Mouse (Mus musculus) heart, embryonic 11.5 days (tissue): Measurements from ENCODE around the gene Cdc20b. TPM values are rescaled to one million over a fixed set of nuclear protein-coding genes. Genes with fewer than 3 reads are reported as not detected.

Experiments used
- ATAC-seq: fragments of 200-750 bp; cut with Nextera tagmentation; replicated peaks from 2 replicates; pipeline ENCODE4 v1.8.0; 2017; ENCODE audit warnings: moderate library complexity; ENCODE audit not compliant: insufficient number of reproducible peaks, low FRiP score, low TSS enrichment
- H3K27ac ChIP-seq: fragments of 300-500 bp; sonication (generic); 2 replicates; pipeline ENCODE4 v1.5.1; 2014; ENCODE audit warnings: mild to moderate bottlenecking, low read depth, low read length
- H3K27me3 ChIP-seq: fragments of 300-500 bp; sonication (generic); 2 replicates; pipeline ENCODE4 v1.6.1; 2014; ENCODE audit warnings: mild to moderate bottlenecking, low read length, mixed read lengths; ENCODE audit not compliant: control insufficient read depth, insufficient read depth
- H3K36me3 ChIP-seq: fragments of 300-500 bp; sonication (generic); 2 replicates; pipeline ENCODE4 v1.6.1; 2014; ENCODE audit warnings: mild to moderate bottlenecking, low read length, moderate library complexity, mixed read lengths; ENCODE audit not compliant: control insufficient read depth, insufficient read depth
- H3K4me1 ChIP-seq: fragments of 300-500 bp; sonication (generic); 2 replicates; pipeline ENCODE4 v1.6.1; 2014; ENCODE audit warnings: low read length; ENCODE audit not compliant: control insufficient read depth, insufficient read depth
- H3K4me2 ChIP-seq: fragments of 300-500 bp; sonication (generic); 2 replicates; pipeline ENCODE4 v1.6.1; 2014; ENCODE audit warnings: mild to moderate bottlenecking, moderate library complexity
- H3K4me3 ChIP-seq: fragments of 300-500 bp; sonication (generic); 2 replicates; pipeline ENCODE4 v1.5.1; 2014; ENCODE audit warnings: low read depth, low read length
- H3K9ac ChIP-seq: fragments of 300-500 bp; sonication (generic); 2 replicates; pipeline ENCODE4 v1.6.1; 2014; ENCODE audit warnings: mild to moderate bottlenecking, low read depth, low read length, moderate library complexity
- H3K9me3 ChIP-seq: fragments of 300-500 bp; sonication (generic); replicated peaks from 2 replicates; pipeline ENCODE4 v1.6.1; 2016; ENCODE audit warnings: low read length; ENCODE audit not compliant: control insufficient read depth
- WGBS: fragments of 180-500 bp; shearing (Covaris S2); extraction: QIAGEN DNeasy Blood & Tissue Kit; methylation state at CpG from one replicate; pipeline ENCODE4 v1.1.7; 2014; ENCODE audit not compliant: insufficient replicate concordance; 5-methylcytosine and 5-hydroxymethylcytosine counted together
- polyA plus RNA-seq: library from polyadenylated mRNA; unstranded; fragments of >200 nt; fragmentation: Nextera tagmentation; extraction: Ambion mirVana; gene quantifications from 2 replicates; pipeline ENCODE4 v1.2.1, GENCODE M21; 2014

Cdc20b gene
- polyA plus RNA-seq, 1 experiment from 2014 or later, result 0.14 TPM

GRCm38 (mm10) chr13:113061746-113062145, 26.8 kb downstream of the Cdc20b start:
- WGBS, result 76% methylated on average over 6 of the region's 6 CpGs
- no peaks in the 10 kb centered on the region for H3K27me3 ChIP-seq
- no peaks in the 10 kb centered on the region for H3K36me3 ChIP-seq
- no peak overlapping the region for H3K4me2 ChIP-seq
- H3K4me1 ChIP-seq, result no peaks in the 10 kb centered on the region
- H3K9me3 ChIP-seq, result no peaks in the 10 kb centered on the region
- H3K9ac ChIP-seq, result no peak overlapping the region
- H3K4me3 ChIP-seq, result no peak overlapping the region
- H3K27ac ChIP-seq, result no peak overlapping the region
- ATAC-seq, result no peak

GRCm38 (mm10) chr13:113064542-113064941, 29.6 kb downstream of the Cdc20b start:
- Histone ChIP-seq H3K9me3 (no peaks in the 10 kb centered on the region), H3K27me3 (no peaks in the 10 kb centered on the region), H3K4me3 (no peak overlapping the region), H3K9ac (no peak overlapping the region), H3K4me1 (no peaks in the 10 kb centered on the region), H3K36me3 (no peaks in the 10 kb centered on the region), H3K27ac (no peak overlapping the region), H3K4me2 (no peak overlapping the region)
- 84% methylated on average over 9 of the region's 9 CpGs for WGBS
- no peak for ATAC-seq

DNA sequence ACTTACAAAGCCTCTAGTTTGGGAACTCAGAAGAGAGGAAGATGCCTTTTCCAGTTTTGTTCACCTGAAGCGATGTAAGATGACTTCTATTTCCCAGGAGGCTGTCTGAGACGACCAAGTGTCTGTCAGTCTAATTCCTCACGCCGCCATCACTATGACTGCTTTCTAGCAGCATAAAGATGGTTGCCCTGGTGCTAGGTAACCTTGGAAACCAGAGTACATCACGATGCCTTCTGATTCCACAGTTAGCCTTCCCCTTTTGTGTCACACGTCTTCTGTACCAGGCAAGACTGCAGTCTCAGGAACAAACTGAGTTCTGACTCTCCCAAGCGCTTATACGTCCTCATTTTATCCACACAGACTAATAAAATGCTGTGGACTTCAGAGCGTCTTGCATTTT, 44.1 kb downstream of the Cdc20b start:
- Histone ChIP-seq H3K9me3 (no peaks in the 10 kb centered on the region), H3K4me1 (no peaks in the 10 kb centered on the region), H3K36me3 (no peaks in the 10 kb centered on the region), H3K4me3 (no peak overlapping the region), H3K27me3 (no peaks in the 10 kb centered on the region), H3K27ac (no peak overlapping the region), H3K9ac (no peak overlapping the region), H3K4me2 (no peak overlapping the region)
- no peak for ATAC-seq
- WGBS, result 84% methylated on average over 9 of the region's 9 CpGs

GRCm38 (mm10) chr13:113082101-113082500, 47.2 kb downstream of the Cdc20b start:
- Histone ChIP-seq H3K9ac (no peak overlapping the region), H3K27ac (no peak overlapping the region), H3K27me3 (no peaks in the 10 kb centered on the region), H3K36me3 (no peaks in the 10 kb centered on the region), H3K4me2 (no peak overlapping the region), H3K4me3 (no peak overlapping the region), H3K4me1 (0 out of 2 replicates have a peak, but pooled peaks cover 6% of the 10 kb centered on the region), H3K9me3 (no peaks in the 10 kb centered on the region)
- 61% methylated on average over 1 of the region's 1 CpGs for WGBS
- ATAC-seq, result no peak

GRCm38 (mm10) chr13:113084732-113085131, 49.8 kb downstream of the Cdc20b start:
- Histone ChIP-seq H3K4me3 (no peak overlapping the region), H3K4me2 (no peak overlapping the region), H3K27me3 (no peaks in the 10 kb centered on the region), H3K9me3 (no peaks in the 10 kb centered on the region), H3K36me3 (no peaks in the 10 kb centered on the region), H3K27ac (no peak overlapping the region), H3K4me1 (0 out of 2 replicates have a peak, but pooled peaks cover 6% of the 10 kb centered on the region), H3K9ac (no peak overlapping the region)
- no peak for ATAC-seq
- WGBS, result 13% methylated on average over 5 of the region's 5 CpGs

DNA sequence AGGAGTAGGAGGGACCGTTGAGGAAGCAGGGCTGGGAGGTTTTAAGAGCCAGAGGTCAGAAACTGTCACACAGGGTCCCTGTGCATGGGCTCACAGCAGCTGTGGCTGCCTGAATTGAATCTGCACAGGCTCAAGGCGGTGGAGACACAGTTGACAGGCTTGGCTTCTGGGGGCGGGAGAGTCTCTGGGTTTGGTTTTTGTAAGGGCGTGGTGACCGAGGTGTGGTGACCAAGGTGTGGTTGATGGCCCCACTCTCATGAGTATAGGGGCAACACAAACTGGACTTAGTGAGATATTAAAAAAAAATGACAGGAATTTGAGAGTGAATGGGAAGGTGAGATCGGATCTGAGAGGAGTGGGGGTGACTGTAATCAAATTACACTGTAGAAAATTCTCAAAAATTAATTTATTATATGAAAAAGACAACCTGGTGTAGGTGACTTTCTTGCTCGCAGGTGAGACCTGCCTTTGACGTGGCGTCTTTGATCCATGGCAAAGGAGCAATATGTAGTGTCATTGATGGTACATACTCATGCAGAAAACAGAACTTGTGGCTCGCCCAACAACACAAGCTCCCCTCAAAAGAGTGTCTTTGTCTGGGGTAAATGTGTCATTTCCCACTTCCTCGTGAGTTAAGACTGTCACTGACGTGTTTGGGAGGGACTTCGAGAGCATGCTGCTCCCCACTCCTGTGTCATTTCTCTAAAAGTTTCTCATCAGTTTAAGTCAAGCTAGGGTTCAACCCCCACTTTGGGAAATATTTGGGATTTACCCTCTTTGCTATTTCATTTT, 52.5 kb downstream of the Cdc20b start:
- Histone ChIP-seq H3K9ac (no peak overlapping the region), H3K27ac (no peak overlapping the region), H3K4me1 (0 out of 2 replicates have a peak, but pooled peaks cover 6% of the 10 kb centered on the region), H3K4me3 (no peak overlapping the region), H3K36me3 (no peaks in the 10 kb centered on the region), H3K4me2 (no peak overlapping the region), H3K27me3 (no peaks in the 10 kb centered on the region), H3K9me3 (no peaks in the 10 kb centered on the region)
- no peak for ATAC-seq
- 63% methylated on average over 13 of the region's 13 CpGs for WGBS

GRCm38 (mm10) chr13:113090489-113090888, 55.6 kb downstream of the Cdc20b start:
- ATAC-seq, result 0 out of 2 replicates have a peak, but pooled peaks have one; percentile 2
- Histone ChIP-seq H3K9ac (no peak overlapping the region), H3K9me3 (no peaks in the 10 kb centered on the region), H3K4me1 (no peaks in the 10 kb centered on the region), H3K4me2 (no peak overlapping the region), H3K4me3 (no peak overlapping the region), H3K27me3 (no peaks in the 10 kb centered on the region), H3K36me3 (no peaks in the 10 kb centered on the region), H3K27ac (no peak overlapping the region)
- 59% methylated on average over 8 of the region's 8 CpGs for WGBS

GRCm38 (mm10) chr13:113094618-113095017, 59.7 kb downstream of the Cdc20b start:
- H3K4me3 ChIP-seq, result no peak overlapping the region
- no peaks in the 10 kb centered on the region for H3K9me3 ChIP-seq
- WGBS, result 73% methylated on average over 1 of the region's 1 CpGs
- ATAC-seq, result no peak
- no peaks in the 10 kb centered on the region for H3K36me3 ChIP-seq
- H3K4me1 ChIP-seq, result no peaks in the 10 kb centered on the region
- no peak overlapping the region for H3K9ac ChIP-seq
- no peak overlapping the region for H3K27ac ChIP-seq
- H3K27me3 ChIP-seq, result no peaks in the 10 kb centered on the region
- no peak overlapping the region for H3K4me2 ChIP-seq

DNA sequence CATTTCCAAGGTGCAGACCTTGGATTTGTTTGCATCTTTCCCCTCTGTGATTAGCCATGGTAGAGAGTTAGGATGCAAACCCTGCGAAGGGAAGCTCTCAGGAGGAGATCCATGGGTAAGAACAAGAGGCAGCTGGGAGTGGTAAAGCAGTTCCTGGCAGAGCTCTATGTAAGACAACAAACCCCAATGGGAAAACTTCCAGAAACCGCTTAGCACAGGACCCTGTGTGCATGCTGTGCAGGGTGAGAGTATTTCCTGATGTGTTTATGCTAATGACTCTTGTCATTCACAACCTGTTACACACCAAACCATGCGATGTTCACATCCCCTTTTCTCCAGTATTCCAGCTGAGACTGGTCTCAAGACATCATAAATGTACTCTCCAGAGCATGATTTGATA, 62.1 kb downstream of the Cdc20b start:
- no peak for ATAC-seq
- Histone ChIP-seq H3K36me3 (no peaks in the 10 kb centered on the region), H3K27ac (no peak overlapping the region), H3K9ac (no peak overlapping the region), H3K27me3 (no peaks in the 10 kb centered on the region), H3K4me2 (no peak overlapping the region), H3K4me3 (no peak overlapping the region), H3K4me1 (no peaks in the 10 kb centered on the region), H3K9me3 (no peaks in the 10 kb centered on the region)
- WGBS, result 59% methylated on average over 3 of the region's 3 CpGs
